Mouse (Mus musculus) kidney, adult 2 months (tissue): ENCODE data around the gene Magi3.

Experiments used
- CTCF ChIP-seq: fragments of 200-500 bp; conservative IDR thresholded peaks from 2 replicates; pipeline ENCODE4 v1.5.1; 2011; ENCODE audit warnings: low read depth, mild to moderate bottlenecking, control low read depth, low read length, moderate library complexity, mixed read lengths; ENCODE audit not compliant: insufficient read depth, insufficient read length
- POLR2A ChIP-seq: fragments of 200-500 bp; IDR thresholded peaks from one replicate; pipeline ENCODE4 v1.6.1; 2011; ENCODE audit warnings: low read depth, low read length, control low read depth

DNA sequence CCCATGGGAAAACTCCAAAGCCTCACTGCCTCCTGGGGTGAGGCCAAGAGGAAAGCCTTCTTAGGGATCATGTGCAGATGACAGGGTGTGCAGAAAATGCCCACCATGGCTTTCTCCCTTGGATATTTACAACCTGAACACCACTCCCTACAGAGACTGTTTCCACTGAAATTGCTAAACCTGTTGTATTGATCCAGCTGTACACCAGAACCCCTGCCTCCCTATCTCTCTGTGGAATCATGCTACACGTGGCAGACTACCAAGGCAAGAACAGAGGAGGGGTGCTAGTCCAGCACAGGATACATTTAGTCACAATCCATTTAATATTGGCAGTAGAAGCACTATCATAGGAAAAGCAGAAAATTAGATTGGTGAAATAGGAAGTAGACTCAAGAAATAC, 94.5 kb downstream of the Magi3 start:
- no peak for TF ChIP-seq CTCF
- no peak for TF ChIP-seq POLR2A
